Mouse (Mus musculus): ENCODE data around the gene Map1s.

GRCm38 (mm10) chr8:70872643-70873363 lies 32.9 kb upstream of the Map1s start:
- TF ChIP-seq CTCF (conservative IDR thresholded peaks at IDR 0.05 in 1 of 2, IDR thresholded peaks at IDR 0.05 in 1 of 2; ENCODE audit: low read depth in 2 of 2, low read length in 2 of 2) (no peak), UBTF (IDR thresholded peaks at IDR 0.05; ENCODE audit: low read depth, low read length) (no peak)
